Mouse (Mus musculus) megakaryocyte, adult 5-6 weeks (primary cell): Measurements from ENCODE around the gene Vmn2r116. TPM values are rescaled to one million over a fixed set of nuclear protein-coding genes. Genes with fewer than 3 reads are reported as not detected.
"Not testable (repeated sequence)": the region's sequence is repeated elsewhere in the genome, so short reads cannot be mapped to it uniquely, and the experiment has no call there.

Source experiments
- ATAC-seq: 2 replicates; pipeline ENCODE4 v1.8.0; 2016; ENCODE audit warnings: mild to moderate bottlenecking, inconsistent platforms; ENCODE audit not compliant: poor library complexity, severe bottlenecking
- total RNA-seq, 2 experiments: library from RNA; stranded (forward) in 1 of 2; stranded (reverse) in 1 of 2; fragments of 153-499, 151-499 nt in 1 of 2; fragments of 221-1000, 200-1000 nt in 1 of 2; gene quantifications; 2 replicates each; pipeline versions ENCODE4 v1.2.3 to v1.2.4; 2015 to 2017

Gene Vmn2r116
- total RNA-seq (2015) (not detected in 2 replicates), total RNA-seq (2017) (not detected in 2 replicates)

GRCm38 (mm10) chr17:23384304-23384703, at the start of gene Vmn2r116:
Gene Vmn2r116 (plus strand): TSS chr17:23384604.
- not testable (repeated sequence) for ATAC-seq

DNA sequence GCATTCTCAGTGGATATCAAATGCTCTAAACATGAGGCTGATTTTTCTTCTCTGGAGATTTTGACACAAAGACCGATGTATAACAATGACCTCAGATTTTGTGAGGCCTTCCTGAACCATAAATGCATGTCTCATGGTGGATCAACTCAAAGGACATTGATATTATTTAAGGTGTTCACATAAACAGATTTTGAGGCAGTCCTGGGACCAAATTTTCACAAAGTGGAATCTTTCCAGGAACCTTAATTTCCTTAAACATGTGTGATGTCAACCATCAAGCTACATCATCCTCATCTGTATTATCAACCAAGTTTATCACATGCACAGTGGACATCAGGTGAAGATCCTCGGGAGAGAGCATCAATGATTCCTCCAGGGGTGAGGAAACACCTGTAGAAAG, 41.0 kb upstream of the Vmn2r116 start, which contains the start of gene Vmn2r115:
Vmn2r115 (plus strand) TSS at position 301 of the 400 bp plus-strand sequence.
- ATAC-seq = not testable (repeated sequence)

DNA sequence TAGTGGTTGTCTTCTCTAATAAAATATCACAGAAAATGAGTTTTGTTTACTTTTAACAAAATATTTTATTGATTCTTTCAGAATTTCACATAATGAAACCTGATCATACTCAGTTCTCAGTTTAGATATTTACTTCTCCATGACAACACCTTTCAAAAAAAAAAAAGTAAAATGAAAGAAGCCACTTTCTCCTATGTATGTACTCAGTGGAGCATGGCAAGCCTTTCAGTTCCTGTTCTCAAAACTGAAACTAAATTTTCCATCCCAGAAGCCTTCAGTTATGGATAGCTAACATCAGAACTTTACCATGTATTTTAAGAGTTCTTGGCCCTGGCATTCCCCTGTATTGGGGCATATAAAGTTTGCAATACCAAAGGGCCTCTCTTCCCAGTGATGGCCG, 32.8 kb upstream of the Vmn2r116 start:
- no peak for ATAC-seq

- no peak for ATAC-seq
Measured at GRCm38 (mm10) chr17:23433150-23433679, 48.8 kb downstream of the Vmn2r116 start.

Other genes starting within 250 kb of the Vmn2r116 start
- gene Zfp40, start 191.4 kb upstream of the Vmn2r116 start, total RNA-seq (2015) = 7.3 and 10.8 TPM in 2 replicates
- gene Zfp40, start 191.4 kb upstream of the Vmn2r116 start, total RNA-seq (2017) = 5.5 and 6.3 TPM in 2 replicates
- gene Vmn2r114, start 72.1 kb upstream of the Vmn2r116 start, total RNA-seq (2015) = not detected in 2 replicates
- gene Vmn2r114, start 72.1 kb upstream of the Vmn2r116 start, total RNA-seq (2017) = not detected in 2 replicates
- not detected in 2 replicates for gene Vmn2r115, start 40.9 kb upstream of the Vmn2r116 start, total RNA-seq (2015)
- not detected in 2 replicates for gene Vmn2r115, start 40.9 kb upstream of the Vmn2r116 start, total RNA-seq (2017)
- gene Vmn2r117, start 95.1 kb downstream of the Vmn2r116 start, total RNA-seq (2015) = not detected in 2 replicates
- gene Vmn2r117, start 95.1 kb downstream of the Vmn2r116 start, total RNA-seq (2017) = not detected in 2 replicates
- 2.1 and 2.4 TPM in 2 replicates for gene Zfp213, start 179.6 kb downstream of the Vmn2r116 start, total RNA-seq (2015)
- 2.7 and 4.7 TPM in 2 replicates for gene Zfp213, start 179.6 kb downstream of the Vmn2r116 start, total RNA-seq (2017)
- not detected in 2 replicates for gene Zfp13, start 214.9 kb downstream of the Vmn2r116 start, total RNA-seq (2015)
- gene Zfp13, start 214.9 kb downstream of the Vmn2r116 start, total RNA-seq (2017) = 0.18 TPM in 1 of 2 replicates, not detected in the other
- gene Zscan10, start 216.3 kb downstream of the Vmn2r116 start, total RNA-seq (2015) = not detected in 2 replicates
- not detected in 2 replicates for gene Zscan10, start 216.3 kb downstream of the Vmn2r116 start, total RNA-seq (2017)